Mouse (Mus musculus): ENCODE data around the gene Fastkd1. TPM values are rescaled to one million over a fixed set of nuclear protein-coding genes. Genes with fewer than 3 reads are reported as not detected.
A peak's percentile ranks its signal among the peaks of the same experiment; 100 is the strongest.
"Not testable (repeated sequence)": the region's sequence is repeated elsewhere in the genome, so short reads cannot be mapped to it uniquely, and the experiment has no call there.

The Fastkd1 gene
- polyA plus RNA-seq, 1 experiment from 2014 or later: 24.0 TPM

DNA sequence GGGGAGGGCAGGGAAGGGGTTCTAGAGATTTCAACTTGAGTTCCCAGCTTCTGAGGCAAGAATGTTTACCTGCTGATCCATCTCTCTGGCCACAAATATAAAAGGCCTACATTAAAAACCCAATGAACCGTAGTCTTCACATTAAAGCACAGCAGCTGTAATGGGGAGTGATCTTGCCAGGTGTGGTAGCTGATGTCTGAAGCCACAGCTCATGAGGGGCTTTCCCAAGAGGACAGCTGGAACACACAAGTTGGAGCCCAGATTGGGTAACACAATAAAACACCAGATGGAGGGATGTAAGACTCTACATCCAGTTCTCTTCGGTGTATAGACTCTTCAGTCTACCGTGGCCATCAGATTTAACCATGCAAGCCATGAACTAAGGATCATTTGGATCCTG, 28.8 kb downstream of the Fastkd1 start:
- Histone ChIP-seq H3K9me3 (ENCODE audit: control insufficient read depth, low read length) (no peaks in the 10 kb centered on the region), H3K9ac (ENCODE audit: low read length) (no peak overlapping the region), H3K27ac (replicated peaks in 1 of 2; ENCODE audit: control insufficient read depth in 1 of 2, insufficient read depth in 1 of 2, low read depth in 2 of 2, low read length in 2 of 2) (no peak overlapping the region), H3K36me3 (ENCODE audit: control insufficient read depth, insufficient read depth, low read length) (peaks cover 78% of the 10 kb centered on the region), H3K4me1 (ENCODE audit: control insufficient read depth in 2 of 2, insufficient read depth in 2 of 2, low read length in 2 of 2) (no peaks in the 10 kb centered on the region), H3K27me3 (ENCODE audit: control insufficient read depth, insufficient read depth, low read length) (no peaks in the 10 kb centered on the region), H3K4me2 (ENCODE audit: low read length) (no peak overlapping the region), H3K4me3 (ENCODE audit: control insufficient read depth in 1 of 2, insufficient read depth in 1 of 2, low read depth in 1 of 2, low read length in 2 of 2) (no peak overlapping the region)
- WGBS: 93% methylated on average over 3 of the region's 3 CpGs
- no peak for ATAC-seq (ENCODE audit: insufficient number of reproducible peaks, insufficient read depth, low FRiP score, low read depth)

DNA sequence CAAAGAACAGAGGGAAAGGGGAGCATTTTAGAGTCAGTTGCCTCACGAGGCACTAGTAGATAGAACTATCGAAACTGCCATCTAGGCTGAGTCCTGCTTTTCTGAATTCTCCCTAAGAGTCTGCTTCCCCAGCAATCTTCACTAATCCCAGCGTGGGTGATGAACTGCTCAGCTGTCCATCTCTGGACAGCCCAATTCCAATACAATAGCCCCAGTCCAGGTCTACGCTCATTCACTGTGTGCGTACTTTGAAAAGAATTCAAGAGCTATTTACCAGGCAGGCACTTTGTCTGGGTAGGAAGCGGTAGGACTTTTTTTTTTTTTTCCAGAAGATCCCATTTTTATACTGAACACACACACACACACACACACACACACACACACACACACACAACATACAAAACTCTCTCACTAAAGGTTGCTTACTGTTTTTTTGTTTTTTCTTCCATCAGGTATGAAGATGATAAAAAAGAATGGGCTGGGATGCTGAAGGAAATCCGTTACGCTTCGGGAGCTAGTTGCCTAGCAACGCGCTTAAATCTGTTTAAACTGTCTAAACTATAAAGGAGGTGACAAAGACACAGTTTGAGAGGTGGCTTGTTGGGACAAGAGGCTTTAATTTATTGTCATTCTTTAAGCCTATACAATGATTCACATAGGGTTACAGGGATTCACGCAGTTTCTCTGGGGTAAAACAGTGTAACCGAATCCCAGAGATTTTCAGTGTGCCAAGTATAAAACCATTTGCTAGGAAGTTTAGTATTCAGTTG, 30.1 kb downstream of the Fastkd1 start:
- no peak for ATAC-seq (ENCODE audit: insufficient number of reproducible peaks, insufficient read depth, low FRiP score, low read depth)
- WGBS: 92% methylated on average over 13 of the region's 13 CpGs
- no peaks in the 10 kb centered on the region for H3K9me3 ChIP-seq (ENCODE audit: control insufficient read depth, low read length)
- H3K9ac ChIP-seq (ENCODE audit: low read length): no peak overlapping the region
- no peaks in the 10 kb centered on the region for H3K4me1 ChIP-seq (ENCODE audit: control insufficient read depth in 2 of 2, insufficient read depth in 2 of 2, low read length in 2 of 2)
- H3K4me3 ChIP-seq (ENCODE audit: control insufficient read depth in 1 of 2, insufficient read depth in 1 of 2, low read depth in 1 of 2, low read length in 2 of 2): no peak overlapping the region
- H3K27me3 ChIP-seq (ENCODE audit: control insufficient read depth, insufficient read depth, low read length): no peaks in the 10 kb centered on the region
- H3K4me2 ChIP-seq (ENCODE audit: low read length): no peak overlapping the region
- H3K27ac ChIP-seq (replicated peaks in 1 of 2; ENCODE audit: control insufficient read depth in 1 of 2, insufficient read depth in 1 of 2, low read depth in 2 of 2, low read length in 2 of 2): no peak overlapping the region
- H3K36me3 ChIP-seq (ENCODE audit: control insufficient read depth, insufficient read depth, low read length): peaks cover 74% of the 10 kb centered on the region

DNA sequence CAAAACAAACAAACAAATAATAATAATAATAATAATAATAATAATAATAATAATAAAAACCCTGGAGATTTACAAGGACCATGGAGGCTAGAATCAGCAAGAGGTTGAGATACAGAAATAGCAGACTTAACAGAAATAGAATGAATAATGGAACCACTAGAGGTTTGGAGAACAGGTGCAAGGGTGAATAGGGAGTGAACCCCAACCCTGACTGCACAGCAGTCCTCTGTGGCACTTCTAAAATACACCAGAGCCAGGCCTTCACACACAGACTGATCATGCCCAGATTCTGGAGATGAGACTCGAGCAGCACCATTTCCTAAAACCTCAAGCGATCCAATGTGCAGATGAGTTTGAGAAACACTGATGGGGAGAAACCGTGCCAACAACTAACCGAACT, 31.4 kb downstream of the Fastkd1 start:
- peaks cover 70% of the 10 kb centered on the region for H3K36me3 ChIP-seq (ENCODE audit: control insufficient read depth, insufficient read depth, low read length)
- ATAC-seq (ENCODE audit: insufficient number of reproducible peaks, insufficient read depth, low FRiP score, low read depth): no peak

GRCm38 (mm10) chr2:69679990-69680389, 33.3 kb downstream of the Fastkd1 start:
- no peak for ATAC-seq (ENCODE audit: insufficient number of reproducible peaks, insufficient read depth, low FRiP score, low read depth)
- WGBS: 65% methylated on average over 6 of the region's 6 CpGs
- Histone ChIP-seq H3K4me3 (ENCODE audit: control insufficient read depth in 1 of 2, insufficient read depth in 1 of 2, low read depth in 1 of 2, low read length in 2 of 2) (no peak overlapping the region), H3K27me3 (ENCODE audit: control insufficient read depth, insufficient read depth, low read length) (no peaks in the 10 kb centered on the region), H3K9me3 (ENCODE audit: control insufficient read depth, low read length) (no peaks in the 10 kb centered on the region), H3K4me2 (ENCODE audit: low read length) (no peak overlapping the region), H3K9ac (ENCODE audit: low read length) (no peak overlapping the region), H3K27ac (replicated peaks in 1 of 2; ENCODE audit: control insufficient read depth in 1 of 2, insufficient read depth in 1 of 2, low read depth in 2 of 2, low read length in 2 of 2) (no peak overlapping the region), H3K36me3 (ENCODE audit: control insufficient read depth, insufficient read depth, low read length) (peaks cover 65% of the 10 kb centered on the region), H3K4me1 (ENCODE audit: control insufficient read depth in 2 of 2, insufficient read depth in 2 of 2, low read length in 2 of 2) (no peaks in the 10 kb centered on the region)

More for the DNA sequence above, 31.4 kb downstream of the Fastkd1 start:
- Histone ChIP-seq H3K27ac (replicated peaks in 1 of 2; ENCODE audit: control insufficient read depth in 1 of 2, insufficient read depth in 1 of 2, low read depth in 2 of 2, low read length in 2 of 2) (no peak overlapping the region), H3K4me3 (ENCODE audit: control insufficient read depth in 1 of 2, insufficient read depth in 1 of 2, low read depth in 1 of 2, low read length in 2 of 2) (no peak overlapping the region), H3K4me1 (ENCODE audit: control insufficient read depth in 2 of 2, insufficient read depth in 2 of 2, low read length in 2 of 2) (no peaks in the 10 kb centered on the region), H3K9ac (ENCODE audit: low read length) (no peak overlapping the region), H3K4me2 (ENCODE audit: low read length) (no peak overlapping the region), H3K9me3 (ENCODE audit: control insufficient read depth, low read length) (no peaks in the 10 kb centered on the region), H3K27me3 (ENCODE audit: control insufficient read depth, insufficient read depth, low read length) (no peaks in the 10 kb centered on the region)
- WGBS: 83% methylated on average over 4 of the region's 4 CpGs

DNA sequence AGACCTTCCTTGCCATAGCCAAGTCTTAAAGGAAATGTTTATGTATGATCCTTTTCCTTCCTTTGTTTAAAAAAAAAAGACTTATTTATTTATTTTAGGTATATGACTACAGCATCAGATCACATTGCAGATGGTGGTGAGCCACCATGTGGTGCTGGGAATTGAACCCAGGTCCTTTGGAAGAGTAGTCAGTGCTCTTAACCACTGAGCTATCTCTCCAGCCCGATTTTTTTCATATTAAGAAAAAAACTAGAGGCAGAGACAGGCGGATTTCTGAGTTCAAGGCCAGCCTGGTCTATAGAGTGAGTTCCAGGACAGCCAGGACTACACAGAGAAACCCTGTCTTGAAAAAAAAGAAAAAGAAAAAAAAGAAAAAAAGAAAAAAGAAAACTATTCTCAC, 36.1 kb downstream of the Fastkd1 start:
- not testable (repeated sequence) for H3K4me1 ChIP-seq (ENCODE audit: control insufficient read depth in 2 of 2, insufficient read depth in 2 of 2, low read length in 2 of 2); H3K4me3 ChIP-seq (ENCODE audit: control insufficient read depth in 1 of 2, insufficient read depth in 1 of 2, low read depth in 1 of 2, low read length in 2 of 2); ATAC-seq (ENCODE audit: insufficient number of reproducible peaks, insufficient read depth, low FRiP score, low read depth); H3K9ac ChIP-seq (ENCODE audit: low read length); H3K4me2 ChIP-seq (ENCODE audit: low read length); H3K27ac ChIP-seq (replicated peaks in 1 of 2; ENCODE audit: control insufficient read depth in 1 of 2, insufficient read depth in 1 of 2, low read depth in 2 of 2, low read length in 2 of 2); H3K27me3 ChIP-seq (ENCODE audit: control insufficient read depth, insufficient read depth, low read length); H3K9me3 ChIP-seq (ENCODE audit: control insufficient read depth, low read length)
- peaks cover 47% of the 10 kb centered on the region for H3K36me3 ChIP-seq (ENCODE audit: control insufficient read depth, insufficient read depth, low read length)
- 84% methylated on average over 2 of the region's 2 CpGs for WGBS

DNA sequence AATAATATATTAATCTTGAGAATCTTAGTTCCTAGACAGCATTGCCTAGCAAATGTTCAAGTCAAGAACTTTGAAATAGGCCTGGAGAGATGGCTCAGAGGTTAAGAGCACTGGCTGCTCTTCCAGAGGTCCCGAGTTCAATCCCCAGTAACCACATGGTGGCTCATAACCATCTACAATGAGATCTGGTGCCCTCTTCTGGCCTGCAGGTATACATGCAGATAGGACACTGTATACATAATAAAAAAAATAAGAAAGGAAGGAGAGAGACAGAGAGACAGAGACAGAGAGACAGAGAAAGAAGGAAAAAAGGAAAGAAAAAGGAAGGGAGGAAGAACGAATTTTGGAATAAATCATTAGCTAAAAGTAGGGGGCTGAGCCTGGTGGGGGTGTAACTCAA, 36.6 kb downstream of the Fastkd1 start:
- H3K36me3 ChIP-seq (ENCODE audit: control insufficient read depth, insufficient read depth, low read length): peaks cover 43% of the 10 kb centered on the region
- no peak overlapping the region for H3K4me3 ChIP-seq (ENCODE audit: control insufficient read depth in 1 of 2, insufficient read depth in 1 of 2, low read depth in 1 of 2, low read length in 2 of 2)
- H3K27me3 ChIP-seq (ENCODE audit: control insufficient read depth, insufficient read depth, low read length): no peaks in the 10 kb centered on the region
- 53% methylated on average over 2 of the region's 2 CpGs for whole genome bisulfite sequencing
- no peak overlapping the region for H3K27ac ChIP-seq (replicated peaks in 1 of 2; ENCODE audit: control insufficient read depth in 1 of 2, insufficient read depth in 1 of 2, low read depth in 2 of 2, low read length in 2 of 2)
- no peak for ATAC-seq (ENCODE audit: insufficient number of reproducible peaks, insufficient read depth, low FRiP score, low read depth)
- no peak overlapping the region for H3K4me2 ChIP-seq (ENCODE audit: low read length)
- no peaks in the 10 kb centered on the region for H3K9me3 ChIP-seq (ENCODE audit: control insufficient read depth, low read length)
- H3K9ac ChIP-seq (ENCODE audit: low read length): no peak overlapping the region
- peaks cover 2 to 6% of the 10 kb centered on the region in 2 experiments; a peak in 3 of 4 replicates for H3K4me1 ChIP-seq (ENCODE audit: control insufficient read depth in 2 of 2, insufficient read depth in 2 of 2, low read length in 2 of 2)

GRCm38 (mm10) chr2:69675266-69675665, 38.0 kb downstream of the Fastkd1 start:
- Histone ChIP-seq H3K4me3 (ENCODE audit: control insufficient read depth in 1 of 2, insufficient read depth in 1 of 2, low read depth in 1 of 2, low read length in 2 of 2) (no peak overlapping the region), H3K27ac (replicated peaks in 1 of 2; ENCODE audit: control insufficient read depth in 1 of 2, insufficient read depth in 1 of 2, low read depth in 2 of 2, low read length in 2 of 2) (no peak overlapping the region), H3K4me1 (ENCODE audit: control insufficient read depth in 2 of 2, insufficient read depth in 2 of 2, low read length in 2 of 2) (peaks cover 2 to 6% of the 10 kb centered on the region in 2 experiments; a peak in 3 of 4 replicates), H3K9me3 (ENCODE audit: control insufficient read depth, low read length) (no peaks in the 10 kb centered on the region), H3K9ac (ENCODE audit: low read length) (no peak overlapping the region), H3K36me3 (ENCODE audit: control insufficient read depth, insufficient read depth, low read length) (peaks cover 31% of the 10 kb centered on the region), H3K4me2 (ENCODE audit: low read length) (no peak overlapping the region), H3K27me3 (ENCODE audit: control insufficient read depth, insufficient read depth, low read length) (no peaks in the 10 kb centered on the region)
- 87% methylated on average over 9 of the region's 9 CpGs for WGBS
- no peak for ATAC-seq (ENCODE audit: insufficient number of reproducible peaks, insufficient read depth, low FRiP score, low read depth)

GRCm38 (mm10) chr2:69673723-69674122, 39.6 kb downstream of the Fastkd1 start:
- WGBS: 37% methylated on average over 5 of the region's 5 CpGs
- peak overlapping the region in 1 of 2 experiments; percentile 37; a peak in 2 of 4 replicates for H3K4me3 ChIP-seq (ENCODE audit: control insufficient read depth in 1 of 2, insufficient read depth in 1 of 2, low read depth in 1 of 2, low read length in 2 of 2)
- no peaks in the 10 kb centered on the region for H3K27me3 ChIP-seq (ENCODE audit: control insufficient read depth, insufficient read depth, low read length)
- H3K9ac ChIP-seq (ENCODE audit: low read length): peak overlapping the region; percentile 67; the same call in 1 of the 2 replicates
- peak overlapping the region in 1 of 2 experiments; percentile 72; a peak in 1 of 4 replicates for H3K27ac ChIP-seq (replicated peaks in 1 of 2; ENCODE audit: control insufficient read depth in 1 of 2, insufficient read depth in 1 of 2, low read depth in 2 of 2, low read length in 2 of 2)
- H3K9me3 ChIP-seq (ENCODE audit: control insufficient read depth, low read length): no peaks in the 10 kb centered on the region
- H3K4me1 ChIP-seq (ENCODE audit: control insufficient read depth in 2 of 2, insufficient read depth in 2 of 2, low read length in 2 of 2): peaks cover 3 to 8% of the 10 kb centered on the region in 2 experiments; a peak in 3 of 4 replicates
- peak overlapping the region; percentile 68 for H3K4me2 ChIP-seq (ENCODE audit: low read length)
- no peak for ATAC-seq (ENCODE audit: insufficient number of reproducible peaks, insufficient read depth, low FRiP score, low read depth)
- peaks cover 17% of the 10 kb centered on the region for H3K36me3 ChIP-seq (ENCODE audit: control insufficient read depth, insufficient read depth, low read length)

Data from heart, embryonic 14.5 days (tissue).